Mouse (Mus musculus) right cerebral cortex, postnatal 36 days (tissue): ENCODE data around the gene Chchd3.
A peak's percentile ranks its signal among the peaks of the same experiment; 100 is the strongest.

Experiments used
- DNase-seq, 2 experiments: peaks; one replicate each; pipeline ENCODE4 v3.0.0; 2022; ENCODE audit warnings: low spot score in 2 of 2, mixed read lengths in 1 of 2

Chchd3 gene

DNA sequence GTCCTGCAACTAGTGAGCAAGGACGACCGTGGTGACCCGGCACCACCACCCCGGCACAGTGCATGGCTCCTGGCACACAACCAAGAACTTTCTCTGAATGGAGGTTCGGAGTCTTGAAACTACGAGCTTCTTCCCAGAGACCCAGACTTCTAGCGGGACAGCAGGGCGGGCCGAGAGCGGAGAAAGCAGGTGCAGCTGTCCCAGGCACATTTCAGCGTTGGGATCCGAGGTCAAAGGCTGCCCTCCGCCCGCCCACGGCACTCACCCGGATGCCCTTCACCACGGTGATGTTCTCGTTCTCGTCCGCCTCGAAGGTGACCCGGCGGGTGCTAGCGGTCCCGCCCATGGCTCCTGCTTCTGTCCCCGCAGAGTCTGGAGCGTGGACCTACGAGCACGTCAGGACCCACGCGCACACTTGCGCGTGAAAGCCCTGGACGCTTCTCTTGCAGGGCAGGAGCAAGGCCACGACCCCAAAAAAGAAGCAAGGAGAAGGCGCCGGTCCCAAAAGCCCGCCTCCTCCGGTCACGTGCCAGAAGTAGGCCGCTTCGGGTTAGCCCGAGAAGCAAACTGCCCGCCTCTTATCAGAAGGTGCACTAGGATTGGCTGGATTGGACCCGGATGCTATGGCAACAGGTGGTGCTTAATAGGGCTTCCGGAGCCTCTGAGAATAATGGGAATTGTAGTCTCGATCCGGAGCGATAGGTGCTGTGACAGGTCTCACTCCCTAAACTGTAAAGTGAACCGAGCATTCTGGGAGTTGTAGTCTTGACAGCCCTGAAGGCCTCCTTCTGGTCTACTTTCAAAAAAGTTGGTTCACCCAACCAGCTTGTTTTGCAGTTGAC lies at the start of gene Chchd3:
TSS of gene Chchd3 (minus strand) at position 526 of the 842 bp plus-strand sequence.
- DNase-seq, result peak; percentile 97 to 99

DNA sequence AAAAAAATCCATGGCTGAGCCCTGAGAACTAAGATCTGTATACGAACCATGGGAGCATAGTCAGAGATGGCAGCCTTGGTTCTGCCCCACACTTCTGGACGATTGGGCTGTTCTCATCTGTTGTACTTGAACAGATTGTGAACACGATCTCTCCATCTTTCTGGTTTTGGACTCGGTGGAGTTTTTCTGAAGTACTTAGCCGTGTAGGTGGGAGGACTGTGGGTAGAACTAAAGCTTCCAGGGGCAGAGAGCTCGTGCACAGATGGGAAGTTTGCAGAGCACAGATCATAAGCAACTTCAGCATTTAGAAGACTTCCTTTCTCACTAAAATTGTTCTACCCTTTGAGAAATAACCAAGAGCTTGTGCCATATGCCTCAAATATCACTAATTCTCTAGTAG lies 44.6 kb upstream of the Chchd3 start:
- peak; percentile 23 to 56 for DNase-seq

DNA sequence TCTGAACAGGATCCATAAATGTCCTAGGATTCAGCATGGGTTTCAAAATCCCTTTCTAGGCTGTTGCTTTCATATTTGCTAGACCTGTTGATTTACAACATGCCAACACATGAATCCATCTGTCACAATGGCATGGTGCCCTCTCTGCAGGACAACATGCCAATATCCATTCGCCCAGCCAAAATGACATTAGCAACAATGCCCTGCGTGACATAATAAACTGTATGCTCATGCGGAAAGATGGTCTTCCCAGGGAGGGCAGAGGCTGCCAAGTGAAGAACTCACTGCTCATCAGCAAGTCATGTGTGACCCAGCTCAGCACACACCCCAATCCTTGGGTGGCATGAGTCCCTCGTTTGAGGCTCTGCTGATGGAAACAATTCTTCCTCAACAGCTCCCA lies 38.8 kb upstream of the Chchd3 start:
- no peak for DNase-seq

DNA sequence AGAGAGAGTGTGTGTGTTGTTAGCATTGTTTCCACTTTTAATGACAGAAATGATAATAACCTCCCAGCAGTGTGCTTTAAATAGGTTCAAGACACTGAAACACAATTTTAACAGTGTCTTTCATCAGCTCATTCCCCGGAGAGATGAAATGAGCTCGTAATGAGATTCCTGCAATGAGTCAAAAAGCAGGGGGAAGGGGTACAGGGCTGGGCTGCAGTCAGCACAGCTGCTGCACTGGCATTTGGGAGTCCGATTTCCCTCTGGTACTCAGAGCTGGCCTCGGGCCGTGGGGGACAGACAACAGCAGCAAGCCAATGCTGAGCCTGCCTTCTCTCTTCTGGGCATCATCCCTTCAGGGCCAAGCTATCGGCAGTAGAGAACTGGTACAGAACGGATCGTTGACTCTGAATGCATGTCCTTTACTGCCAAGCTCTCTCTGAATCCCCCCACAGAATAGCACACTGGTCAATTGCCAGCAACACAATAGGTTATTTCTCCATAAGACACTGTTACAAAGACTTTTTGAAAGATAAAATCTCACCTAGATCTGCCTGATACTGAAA lies 34.7 kb upstream of the Chchd3 start:
- DNase-seq, result no peak

DNA sequence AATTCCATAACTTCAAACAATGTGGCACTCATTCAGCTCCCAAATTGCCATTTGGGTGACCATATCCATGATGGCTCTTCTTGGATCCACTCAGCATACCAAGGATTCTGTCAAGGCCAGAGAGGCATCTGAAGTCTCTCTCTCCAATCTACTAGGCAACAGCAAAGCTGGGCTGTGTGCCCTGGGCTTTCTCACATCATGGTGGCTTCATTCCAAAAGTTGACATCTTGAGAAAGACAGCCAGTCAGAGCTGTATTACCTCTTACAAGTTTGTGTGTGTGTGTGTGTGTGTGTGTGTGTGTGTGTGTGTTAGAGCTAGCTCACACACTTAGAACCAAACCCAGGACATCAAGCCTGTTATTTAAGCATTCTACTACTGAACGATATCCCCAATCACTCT lies 20.1 kb upstream of the Chchd3 start:
- DNase-seq, result no peak

DNA sequence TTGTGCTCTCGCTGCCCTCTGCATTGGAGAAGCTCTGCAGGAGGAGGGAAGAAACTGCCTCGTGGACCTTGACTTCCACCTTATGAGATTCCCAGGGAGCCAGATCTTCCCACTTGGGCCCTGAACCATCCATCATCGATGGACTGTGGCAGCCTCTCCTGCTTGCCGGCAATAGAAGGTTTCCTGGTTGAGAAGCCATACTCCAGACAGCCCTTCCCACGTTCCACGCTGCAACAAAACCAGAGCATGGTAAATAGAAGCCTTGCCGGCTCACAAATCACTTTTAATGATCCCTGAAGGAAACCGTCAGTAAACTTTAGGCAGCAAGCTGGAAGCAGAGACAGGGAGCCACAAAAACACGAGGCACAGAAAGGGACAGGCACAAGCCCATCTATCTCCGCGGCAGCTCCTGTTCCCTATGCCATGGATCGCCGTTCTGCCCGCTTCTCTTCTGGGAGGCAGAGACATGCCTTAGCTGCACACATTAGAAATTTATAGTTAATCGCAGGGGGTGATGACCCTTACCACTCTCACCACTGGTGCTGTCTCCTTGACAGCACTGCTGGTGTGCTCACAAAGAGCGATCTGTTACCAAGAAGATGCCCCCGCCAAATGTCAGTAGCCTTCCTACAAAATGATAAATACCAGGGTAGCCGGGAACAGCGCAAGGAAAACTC lies 18.3 kb upstream of the Chchd3 start:
- no peak for DNase-seq

DNA sequence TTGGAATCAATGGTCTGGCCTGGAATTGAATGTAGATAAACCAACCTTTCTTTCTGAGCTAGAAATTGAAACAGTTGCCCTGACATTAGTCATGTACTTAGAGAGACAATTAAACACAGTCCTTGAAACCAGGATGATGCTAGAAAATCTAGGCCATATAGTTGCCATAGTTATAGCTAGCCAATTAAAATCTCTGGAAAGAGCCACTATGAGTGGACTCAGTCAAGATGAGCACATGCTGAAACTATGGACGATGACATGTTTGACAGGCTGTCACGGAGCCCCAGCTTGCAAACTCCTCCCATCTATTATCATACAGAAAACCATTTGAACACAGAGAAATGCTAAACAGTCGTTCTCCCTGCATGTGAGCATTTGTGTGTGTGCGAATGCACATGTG lies 6.4 kb upstream of the Chchd3 start:
- no peak for DNase-seq

DNA sequence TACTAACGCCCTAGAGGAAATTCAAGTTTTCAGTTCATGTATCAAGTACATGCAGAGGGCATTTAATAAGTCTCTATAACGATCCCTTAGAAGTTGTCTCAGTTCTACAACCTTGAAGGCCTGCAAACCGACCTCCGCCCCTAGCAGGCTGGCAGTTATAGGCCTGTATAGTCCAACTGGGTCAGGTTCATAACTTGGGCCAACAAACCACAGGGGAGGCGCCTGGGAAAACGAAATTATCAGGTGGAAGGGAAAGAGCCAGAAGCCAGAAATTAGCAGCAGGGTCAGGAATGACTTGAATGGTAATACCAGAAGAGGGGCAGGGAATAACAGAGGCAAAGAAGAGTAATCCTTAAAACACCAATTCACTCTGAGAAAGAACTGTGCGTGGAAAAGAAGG lies 784 bp downstream of the Chchd3 start:
- no peak for DNase-seq

DNA sequence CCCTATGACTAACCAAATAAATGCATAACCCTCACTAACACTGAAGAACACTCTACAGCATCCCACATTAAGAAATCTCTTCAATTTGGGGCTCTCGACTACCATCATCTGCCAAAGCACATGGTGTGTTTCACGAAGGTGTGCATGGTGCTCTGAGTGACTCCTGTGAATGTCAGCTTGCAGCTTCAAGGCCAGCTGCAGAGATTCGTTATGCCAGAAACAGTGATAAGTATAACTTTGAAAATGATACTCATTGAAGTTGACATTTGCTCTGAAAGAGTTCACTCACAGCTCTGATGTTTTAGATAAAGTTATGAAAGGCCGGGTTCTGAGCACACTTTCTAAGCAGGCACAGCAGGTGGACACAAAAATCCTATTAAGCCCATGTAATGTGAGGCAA lies 3.7 kb downstream of the Chchd3 start:
- DNase-seq, result no peak

DNA sequence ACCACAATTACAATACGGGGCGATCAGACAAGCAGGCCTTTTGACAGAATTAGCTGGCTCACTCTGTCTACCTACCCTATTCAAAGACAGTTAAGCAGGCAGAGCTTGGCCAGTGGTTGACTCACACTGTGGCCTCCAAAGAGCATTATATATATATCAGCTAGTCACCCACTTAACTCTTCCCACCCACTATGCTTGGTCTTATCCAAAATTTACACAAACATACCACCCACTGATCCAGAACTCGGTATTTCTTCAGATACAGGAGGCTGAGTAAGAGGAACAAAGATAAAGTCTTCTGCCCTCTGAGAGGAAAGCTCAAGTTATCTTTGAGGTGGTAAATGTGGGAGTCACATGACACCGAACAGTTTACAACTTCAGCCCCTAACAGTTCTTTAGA lies 4.4 kb downstream of the Chchd3 start:
- no peak for DNase-seq

DNA sequence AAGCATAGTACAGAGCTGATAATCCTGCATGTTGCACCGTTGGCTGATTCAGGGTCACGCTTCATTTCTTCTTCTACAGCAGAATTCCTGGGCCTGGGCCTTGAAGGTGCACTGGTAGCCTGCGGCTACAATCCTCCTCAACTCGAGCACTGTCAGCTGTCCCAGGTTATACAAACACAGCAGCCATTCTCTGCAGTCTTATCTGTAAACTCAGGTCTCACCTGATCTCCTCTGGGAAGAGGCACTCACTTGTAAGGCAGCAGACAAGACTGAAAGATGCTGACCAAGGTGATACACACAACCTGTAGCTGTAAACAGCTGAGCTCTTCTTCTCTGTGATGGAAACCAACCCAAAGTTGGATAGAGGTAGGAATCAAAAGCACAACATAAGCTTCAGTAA lies 5.1 kb downstream of the Chchd3 start:
- no peak for DNase-seq

DNA sequence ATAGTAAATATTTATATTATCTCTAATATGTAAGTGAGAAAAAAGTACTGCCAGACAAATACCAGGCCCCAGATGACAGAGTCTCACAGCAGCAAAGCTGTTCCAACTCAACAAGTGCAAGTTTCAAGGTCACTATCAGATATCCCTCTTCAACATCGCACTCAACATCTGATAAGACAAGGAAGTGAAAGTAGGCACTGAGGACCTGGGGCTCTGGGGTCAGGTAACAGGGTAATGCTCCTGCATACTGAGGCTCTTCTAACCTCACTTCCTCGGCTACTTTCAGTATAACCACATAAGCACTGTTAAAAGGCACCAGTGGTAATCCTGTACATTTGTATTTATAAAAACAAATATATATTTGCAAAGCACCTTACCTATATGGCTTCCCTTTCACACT lies 8.4 kb downstream of the Chchd3 start:
- DNase-seq, result no peak

DNA sequence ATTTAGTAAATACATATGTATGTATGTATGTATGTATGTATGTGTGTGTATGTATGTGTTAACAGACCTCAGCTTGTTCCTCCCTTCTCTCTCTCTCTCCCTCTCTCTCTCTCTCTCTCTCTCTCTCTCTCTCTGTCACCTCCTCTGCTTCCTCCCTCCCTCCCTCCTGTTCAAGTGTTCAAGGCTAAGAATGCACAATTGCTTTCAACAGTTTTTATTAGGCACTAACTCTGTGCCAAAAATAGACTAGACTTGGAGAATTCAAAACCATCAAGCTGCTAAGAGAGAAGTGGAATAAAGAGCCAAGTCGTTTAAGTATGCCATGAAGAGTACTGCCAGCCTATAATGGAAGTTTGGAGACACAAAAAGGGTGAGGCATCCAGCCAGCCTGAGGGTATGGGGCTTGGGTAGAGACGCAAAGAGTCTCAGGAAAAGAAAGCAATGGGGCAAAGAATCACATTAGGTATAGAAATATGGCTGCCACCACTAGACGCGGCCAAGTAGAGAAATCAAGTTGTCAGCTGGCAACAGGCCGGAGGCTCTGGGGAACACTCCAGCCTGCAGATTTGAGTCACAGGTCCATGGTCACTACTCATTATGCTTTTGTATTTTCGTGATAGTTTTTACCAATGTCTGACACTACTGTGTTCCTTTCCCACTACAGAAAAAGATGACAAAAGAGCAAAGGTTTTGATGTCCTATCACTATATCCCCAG lies 10.2 kb downstream of the Chchd3 start:
- no peak for DNase-seq

DNA sequence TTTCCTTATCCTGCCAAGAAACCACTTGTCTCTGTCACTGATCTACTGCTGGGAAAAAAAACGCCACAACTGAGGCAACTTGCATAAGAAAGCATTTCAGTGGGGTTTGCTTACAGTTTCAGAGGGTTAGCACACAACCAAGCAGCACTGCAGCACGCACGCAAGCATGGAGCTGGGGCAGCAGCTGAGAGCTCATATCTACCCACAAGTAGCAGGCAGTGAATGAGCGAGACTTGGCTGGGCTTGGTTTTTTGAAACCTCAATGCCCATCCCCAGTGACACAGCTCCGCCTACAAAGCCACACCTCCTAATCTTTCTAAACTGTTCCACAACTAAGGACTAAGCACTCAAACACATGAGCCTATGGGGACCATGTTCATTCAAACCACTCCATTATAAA lies 16.6 kb downstream of the Chchd3 start:
- no peak for DNase-seq

DNA sequence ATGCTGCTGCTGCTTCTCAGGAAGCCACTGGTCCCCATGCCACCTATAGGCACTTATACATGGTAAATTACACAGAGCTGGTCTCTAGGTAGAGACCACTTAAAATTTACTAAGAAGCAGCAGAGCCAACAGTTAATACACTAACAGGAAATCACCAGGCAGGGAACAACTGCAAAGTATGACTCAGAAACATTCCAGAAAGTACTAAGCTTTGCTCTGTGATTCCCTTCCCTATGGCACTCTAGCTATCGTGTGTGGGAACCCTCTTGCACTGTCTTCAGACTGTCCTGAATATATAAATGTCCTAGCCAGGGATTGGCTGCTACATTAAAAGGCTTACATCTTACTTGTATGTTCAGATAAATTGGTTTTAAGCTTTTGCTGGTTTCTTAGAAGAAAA lies 17.2 kb downstream of the Chchd3 start:
- no peak for DNase-seq

DNA sequence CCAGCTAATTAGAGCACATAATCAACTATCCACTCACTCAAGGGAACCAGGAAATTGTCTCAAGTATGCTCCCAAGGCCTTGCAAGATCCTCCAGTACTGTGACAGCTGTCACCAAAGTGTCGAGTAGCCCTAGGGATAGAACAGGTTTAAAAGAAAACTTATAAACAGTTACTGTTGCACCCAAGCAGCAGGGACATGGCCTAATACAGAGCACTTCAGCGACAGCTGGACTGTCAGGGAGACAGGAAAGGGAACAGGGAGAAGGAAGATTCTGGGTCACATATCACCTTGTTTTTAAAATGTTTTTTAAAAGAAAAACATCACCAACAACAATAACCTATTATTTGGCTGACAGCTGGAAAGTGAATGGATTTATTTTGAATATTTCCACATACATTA lies 18.1 kb downstream of the Chchd3 start:
- no peak for DNase-seq

DNA sequence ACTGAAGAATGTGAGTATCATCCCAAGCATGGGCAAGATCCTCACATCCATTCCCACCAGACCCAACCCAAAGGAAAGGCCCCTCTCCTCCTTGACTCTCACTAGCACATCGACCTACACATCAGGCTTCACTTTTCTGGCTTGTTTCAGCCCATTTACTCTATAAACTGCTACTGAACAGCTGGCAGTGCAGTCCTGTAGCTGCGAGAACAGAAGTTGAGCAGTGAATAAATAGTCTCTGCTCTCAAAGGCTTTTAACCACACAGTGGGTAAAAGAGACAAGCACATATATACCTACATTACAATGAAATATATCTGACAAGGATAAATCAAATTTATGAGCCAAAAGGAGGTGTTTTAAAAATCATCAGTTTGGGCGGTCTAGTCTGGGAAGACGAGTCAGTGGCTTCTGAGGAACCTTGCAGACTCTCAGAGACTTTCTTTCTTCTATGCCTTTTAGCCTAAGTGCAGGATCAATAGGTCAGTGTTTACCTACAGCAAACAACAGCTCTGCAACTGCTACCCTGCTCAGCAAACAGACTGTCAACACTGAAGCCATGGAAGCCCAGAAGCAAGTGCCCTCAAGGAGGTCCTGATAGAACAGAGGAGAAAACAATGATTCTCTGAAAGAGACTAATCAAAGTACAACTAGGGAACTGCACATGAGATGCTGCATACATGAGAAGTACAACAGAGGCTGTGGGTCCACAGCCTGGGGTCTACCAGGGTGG lies 19.5 kb downstream of the Chchd3 start:
- no peak for DNase-seq

DNA sequence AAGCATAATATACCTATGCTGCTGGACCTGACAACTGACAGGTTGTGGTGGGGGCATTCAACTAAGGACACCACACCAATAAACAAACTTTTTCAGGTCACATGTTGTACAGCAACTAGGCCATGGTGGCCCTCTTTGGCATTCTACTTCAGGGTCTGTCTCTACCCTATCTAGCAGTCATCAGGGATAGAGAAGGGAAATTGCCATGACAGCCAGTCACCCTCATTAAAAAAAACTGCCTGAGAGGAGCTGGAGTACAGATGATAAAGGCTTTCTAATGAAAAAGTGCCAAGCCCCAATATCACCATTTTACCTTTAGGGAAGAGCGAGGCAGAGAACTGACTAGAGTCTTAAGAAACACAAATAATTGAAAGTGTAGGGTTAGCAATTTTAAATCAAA lies 27.5 kb downstream of the Chchd3 start:
- DNase-seq, result no peak

DNA sequence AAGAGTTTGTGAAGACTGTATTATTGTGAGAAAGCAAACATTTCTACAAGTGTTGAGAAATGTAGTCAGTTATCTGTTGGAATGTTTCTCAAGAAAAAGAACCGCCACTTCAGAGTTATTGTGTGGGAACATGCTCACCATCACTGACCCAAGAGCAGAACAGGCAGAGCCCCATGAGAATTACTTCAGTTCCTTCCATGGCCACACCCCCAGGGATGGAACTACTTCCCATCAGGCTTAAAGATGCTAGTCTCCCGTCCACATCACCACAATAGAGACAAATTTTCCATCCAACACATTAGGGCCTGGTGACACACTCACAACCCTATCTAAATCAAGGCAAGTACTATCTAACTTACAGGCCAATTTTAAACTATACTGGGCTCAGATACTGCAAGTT lies 28.4 kb downstream of the Chchd3 start:
- DNase-seq, result no peak

DNA sequence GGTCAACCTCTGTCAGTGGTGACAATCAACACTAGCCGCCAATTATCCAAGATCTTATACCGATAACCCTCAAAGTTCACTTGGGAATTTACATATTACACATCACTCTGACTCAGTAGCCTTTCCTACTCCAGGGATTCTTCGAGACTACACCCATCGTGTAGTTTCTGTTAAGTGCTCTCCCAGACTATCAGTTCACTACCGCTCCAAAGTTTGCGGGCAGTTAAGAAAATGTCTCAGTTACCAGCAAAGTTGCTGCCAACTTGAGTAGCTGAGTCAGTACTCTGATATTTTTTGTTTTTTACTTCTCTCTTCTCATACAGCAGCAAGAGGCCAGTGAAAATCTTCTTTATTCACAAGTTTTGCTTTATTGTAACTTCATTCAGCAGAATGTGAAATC lies 31.8 kb downstream of the Chchd3 start:
- DNase-seq, result no peak

DNA sequence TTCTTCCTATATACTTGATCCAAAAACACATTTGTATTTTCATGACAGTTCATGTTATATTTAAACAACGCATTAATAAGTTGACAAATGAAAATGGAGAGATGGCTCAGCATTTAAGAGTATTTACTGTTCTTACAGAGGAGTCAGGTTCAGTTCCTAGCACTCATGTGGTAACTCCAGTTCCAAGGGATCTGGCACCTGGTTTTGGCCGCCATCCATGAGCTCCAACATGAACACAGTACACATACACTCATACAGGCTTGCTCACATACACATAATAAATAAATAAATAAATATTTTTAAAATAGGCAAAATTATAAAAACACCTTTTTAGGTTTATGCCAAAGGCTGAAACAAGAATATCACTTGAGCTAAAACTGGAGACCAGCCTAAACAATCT lies 35.0 kb downstream of the Chchd3 start:
- no peak for DNase-seq

DNA sequence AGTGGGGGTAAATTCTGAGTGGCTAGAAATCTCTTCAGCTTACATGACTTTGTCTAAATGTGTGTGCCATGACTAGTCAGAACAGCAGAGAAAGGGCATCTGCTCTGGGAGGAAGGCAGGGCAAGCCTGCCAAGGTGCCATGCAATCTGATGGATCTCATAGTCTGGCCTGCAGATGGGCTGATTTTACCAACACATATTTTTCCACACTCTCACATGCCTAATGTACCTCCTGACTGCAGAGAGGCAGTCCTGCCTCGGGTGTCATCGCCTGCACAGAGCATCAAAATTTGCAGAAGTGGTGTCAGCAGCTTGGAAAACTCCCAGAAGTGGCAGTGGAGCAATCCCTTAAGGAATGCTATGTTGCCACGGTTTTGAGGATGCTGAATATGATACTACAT lies 55.5 kb downstream of the Chchd3 start:
- no peak for DNase-seq
